Mouse (Mus musculus): ENCODE results near the gene Gm28042. TPM values are rescaled to one million over a fixed set of nuclear protein-coding genes. Genes with fewer than 3 reads are reported as not detected.
A peak's percentile ranks its signal among the peaks of the same experiment; 100 is the strongest.

Gm28042 gene
- total and polyA plus RNA-seq, 3 experiments = 0.77 to 1.9 (median 1.8) TPM

- Histone ChIP-seq H3K4me1 (ENCODE audit: control insufficient read depth in 1 of 2, insufficient read depth in 2 of 2) (no peaks in the 10 kb centered on the region), H3K27me3 (replicated peaks) (peaks cover 41% of the 10 kb centered on the region), H3K79me2 (replicated peaks; ENCODE audit: control insufficient read depth, extremely low read depth, insufficient read depth, poor library complexity, severe bottlenecking) (no peaks in the 10 kb centered on the region), H3K4me2 (ENCODE audit: insufficient read depth, low read depth, poor library complexity, severe bottlenecking) (no peak overlapping the region), H3K36me3 (replicated peaks in 1 of 2; ENCODE audit: control insufficient read depth in 1 of 2, insufficient read depth in 1 of 2, low read length in 1 of 2) (no peaks in the 10 kb centered on the region), H3K9ac (ENCODE audit: insufficient read depth, low read depth) (no peak overlapping the region), H3K9me3 (replicated peaks; ENCODE audit: low read length) (no peaks in the 10 kb centered on the region), H3K4me3 (replicated peaks in 1 of 3; ENCODE audit: low read depth in 2 of 3, low read length in 2 of 3, poor library complexity in 1 of 3) (no peak overlapping the region), H3K27ac (ENCODE audit: insufficient read depth, low read depth) (no peak overlapping the region)
- no peak for TF ChIP-seq CTCF (conservative IDR thresholded peaks at IDR 0.05 in 1 of 2, IDR thresholded peaks at IDR 0.05 in 1 of 2; ENCODE audit: low read depth in 2 of 2, low read length in 2 of 2)
- no peak for TF ChIP-seq JUN (IDR thresholded peaks at IDR 0.05; ENCODE audit: insufficient read depth, low read depth, low read length)
- no peak for TF ChIP-seq MEF2A (IDR thresholded peaks at IDR 0.05; ENCODE audit: borderline replicate concordance, low read depth, low read length)
- no peak for TF ChIP-seq ZNF384 (IDR thresholded peaks at IDR 0.05; ENCODE audit: low read depth, low read length)
- TF ChIP-seq HCFC1 (IDR thresholded peaks at IDR 0.05; ENCODE audit: low read depth, low read length) = no peak
- no peak for TF ChIP-seq MYC (IDR thresholded peaks at IDR 0.05; ENCODE audit: low read depth, low read length)
- no peak for TF ChIP-seq E2F4 (IDR thresholded peaks at IDR 0.05; ENCODE audit: insufficient replicate concordance, low read depth, low read length)
- TF ChIP-seq CHD1 (IDR thresholded peaks at IDR 0.05; ENCODE audit: low read depth, low read length) = no peak
- in situ Hi-C loops (cut with MboI; ENCODE audit: low pct_ligation_motif_present, low pct_unique_long_range_greater_than_20kb, low sequenced_read_pairs) (no loop called here), dilution Hi-C loops (cut with MboI; ENCODE audit: extremely low pct_ligation_motif_present, extremely low pct_unique_long_range_greater_than_20kb, low sequenced_read_pairs) (no loop called here)
- DNase-seq (ENCODE audit: extremely low read depth) = no peak
Observed at GRCm38 (mm10) chr2:120062248-120062647, 35.0 kb downstream of the Gm28042 start.

- Histone ChIP-seq H3K4me3 (replicated peaks in 1 of 3; ENCODE audit: low read depth in 2 of 3, low read length in 2 of 3, poor library complexity in 1 of 3) (no peak overlapping the region), H3K36me3 (replicated peaks in 1 of 2; ENCODE audit: control insufficient read depth in 1 of 2, insufficient read depth in 1 of 2, low read length in 1 of 2) (no peaks in the 10 kb centered on the region)
Observed at GRCm38 (mm10) chr2:120064639-120065038, 37.3 kb downstream of the Gm28042 start.

GRCm38 (mm10) chr2:120065243-120065642 is 38.0 kb downstream of the Gm28042 start:
- Histone ChIP-seq H3K27me3 (replicated peaks) (peaks cover 32% of the 10 kb centered on the region), H3K36me3 (replicated peaks in 1 of 2; ENCODE audit: control insufficient read depth in 1 of 2, insufficient read depth in 1 of 2, low read length in 1 of 2) (no peaks in the 10 kb centered on the region), H3K4me1 (ENCODE audit: control insufficient read depth in 1 of 2, insufficient read depth in 2 of 2) (no peaks in the 10 kb centered on the region; a peak in 1 of 4 replicates), H3K4me3 (replicated peaks in 1 of 3; ENCODE audit: low read depth in 2 of 3, low read length in 2 of 3, poor library complexity in 1 of 3) (no peak overlapping the region), H3K4me2 (ENCODE audit: insufficient read depth, low read depth, poor library complexity, severe bottlenecking) (no peak overlapping the region), H3K9me3 (replicated peaks; ENCODE audit: low read length) (no peaks in the 10 kb centered on the region), H3K27ac (ENCODE audit: insufficient read depth, low read depth) (no peak overlapping the region), H3K9ac (ENCODE audit: insufficient read depth, low read depth) (no peak overlapping the region), H3K79me2 (replicated peaks; ENCODE audit: control insufficient read depth, extremely low read depth, insufficient read depth, poor library complexity, severe bottlenecking) (no peaks in the 10 kb centered on the region)
- no peak for DNase-seq (ENCODE audit: extremely low read depth)
- TF ChIP-seq SIN3A (IDR thresholded peaks at IDR 0.05; ENCODE audit: low read length) (no peak), ZC3H11A (IDR thresholded peaks at IDR 0.05; ENCODE audit: low read depth, low read length) (no peak), E2F4 (IDR thresholded peaks at IDR 0.05; ENCODE audit: insufficient replicate concordance, low read depth, low read length) (no peak), MYC (IDR thresholded peaks at IDR 0.05; ENCODE audit: low read depth, low read length) (no peak), CTCF (conservative IDR thresholded peaks at IDR 0.05 in 1 of 2, IDR thresholded peaks at IDR 0.05 in 1 of 2; ENCODE audit: low read depth in 2 of 2, low read length in 2 of 2) (no peak), ZKSCAN1 (IDR thresholded peaks at IDR 0.05; ENCODE audit: borderline replicate concordance, low read depth, low read length) (no peak)
- in situ Hi-C loops (cut with MboI; ENCODE audit: low pct_ligation_motif_present, low pct_unique_long_range_greater_than_20kb, low sequenced_read_pairs) = no loop called here
- dilution Hi-C loops (cut with MboI; ENCODE audit: extremely low pct_ligation_motif_present, extremely low pct_unique_long_range_greater_than_20kb, low sequenced_read_pairs) = no loop called here

More at GRCm38 (mm10) chr2:120064639-120065038, 37.3 kb downstream of the Gm28042 start:
- no peak overlapping the region for H3K4me2 ChIP-seq (ENCODE audit: insufficient read depth, low read depth, poor library complexity, severe bottlenecking)
- TF ChIP-seq SMC3 (IDR thresholded peaks at IDR 0.05; ENCODE audit: low read depth, low read length) (peak; percentile 3; the same call in 1 of the 2 replicates), NELFE (IDR thresholded peaks at IDR 0.05; ENCODE audit: low read depth, low read length) (no peak), POLR2AphosphoS2 (IDR thresholded peaks at IDR 0.05; ENCODE audit: low read depth, low read length) (no peak), CTCF (conservative IDR thresholded peaks at IDR 0.05 in 1 of 2, IDR thresholded peaks at IDR 0.05 in 1 of 2; ENCODE audit: low read depth in 2 of 2, low read length in 2 of 2) (peak in 1 of 2 experiments; percentile 54; a peak in 2 of 4 replicates), MYC (IDR thresholded peaks at IDR 0.05; ENCODE audit: low read depth, low read length) (no peak), ZC3H11A (IDR thresholded peaks at IDR 0.05; ENCODE audit: low read depth, low read length) (no peak), RCOR1 (conservative IDR thresholded peaks at IDR 0.05; ENCODE audit: low read depth, low read length) (no peak), E2F4 (IDR thresholded peaks at IDR 0.05; ENCODE audit: insufficient replicate concordance, low read depth, low read length) (peak; percentile 82; the same call in 1 of the 2 replicates)
- in situ Hi-C loops (cut with MboI; ENCODE audit: low pct_ligation_motif_present, low pct_unique_long_range_greater_than_20kb, low sequenced_read_pairs) (no loop called here), dilution Hi-C loops (cut with MboI; ENCODE audit: extremely low pct_ligation_motif_present, extremely low pct_unique_long_range_greater_than_20kb, low sequenced_read_pairs) (no loop called here)
- no peaks in the 10 kb centered on the region; a peak in 1 of 4 replicates for H3K4me1 ChIP-seq (ENCODE audit: control insufficient read depth in 1 of 2, insufficient read depth in 2 of 2)
- H3K9ac ChIP-seq (ENCODE audit: insufficient read depth, low read depth) = no peak overlapping the region
- DNase-seq (ENCODE audit: extremely low read depth) = no peak
- H3K9me3 ChIP-seq (replicated peaks; ENCODE audit: low read length) = no peaks in the 10 kb centered on the region
- no peaks in the 10 kb centered on the region for H3K79me2 ChIP-seq (replicated peaks; ENCODE audit: control insufficient read depth, extremely low read depth, insufficient read depth, poor library complexity, severe bottlenecking)
- no peak overlapping the region for H3K27ac ChIP-seq (ENCODE audit: insufficient read depth, low read depth)
- peaks cover 33% of the 10 kb centered on the region for H3K27me3 ChIP-seq (replicated peaks)
